Mouse (Mus musculus): ENCODE data around the gene Wdfy4.

DNA sequence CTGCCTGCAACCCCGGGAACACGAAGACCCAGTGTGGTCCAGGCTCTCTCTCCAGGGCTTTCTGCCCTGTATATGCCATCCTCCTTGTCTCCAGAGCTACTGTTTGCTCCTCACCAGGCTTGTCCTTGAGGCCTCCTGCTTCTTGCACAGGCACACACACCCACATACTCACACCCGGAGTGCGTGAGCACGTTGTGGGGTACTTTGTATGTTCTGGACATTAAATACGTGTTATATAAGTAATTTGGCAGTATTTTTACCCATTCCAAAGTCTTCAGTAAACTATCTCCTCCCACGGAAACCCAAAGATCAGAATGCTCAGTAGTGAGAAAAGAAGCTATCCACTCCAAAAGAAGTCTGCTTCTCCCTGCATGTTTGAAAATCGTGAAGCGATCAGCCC is 261.4 kb downstream of the Wdfy4 start:
- TF ChIP-seq POLR2A (IDR thresholded peaks at IDR 0.05; ENCODE audit: low read depth, low read length), result no peak
- no peak for TF ChIP-seq CTCF (IDR thresholded peaks at IDR 0.05; ENCODE audit: borderline replicate concordance, insufficient read depth, low read length)
